Mouse (Mus musculus) liver, embryonic 11.5 days (tissue): ENCODE results near the gene Ano7. TPM values are rescaled to one million over a fixed set of nuclear protein-coding genes. Genes with fewer than 3 reads are reported as not detected.
"Not testable (repeated sequence)": the region's sequence is repeated elsewhere in the genome, so short reads cannot be mapped to it uniquely, and the experiment has no call there.

Experiments used
- ATAC-seq: fragments of 200-750 bp; cut with Nextera tagmentation; replicated peaks from 2 replicates; pipeline ENCODE4 v1.8.0; 2017; ENCODE audit warnings: moderate number of reproducible peaks, mild to moderate bottlenecking, moderate TSS enrichment, moderate library complexity; ENCODE audit not compliant: low FRiP score
- DNase-seq: peaks from one replicate; pipeline ENCODE4 v3.0.0-alpha.2; 2017; ENCODE audit warnings: low spot score
- H3K27ac ChIP-seq: fragments of 300-500 bp; sonication (generic); 2 replicates; pipeline ENCODE4 v1.5.1; 2014; ENCODE audit warnings: mild to moderate bottlenecking, low read depth, low read length, control low read depth
- H3K27me3 ChIP-seq: fragments of 300-500 bp; sonication (generic); replicated peaks from 2 replicates; pipeline ENCODE4 v1.6.1; 2014; ENCODE audit warnings: low read length, mixed read lengths; ENCODE audit not compliant: control insufficient read depth, insufficient read depth
- H3K36me3 ChIP-seq: fragments of 300-500 bp; sonication (generic); 2 replicates; pipeline ENCODE4 v1.6.1; 2014; ENCODE audit warnings: mild to moderate bottlenecking, low read length, moderate library complexity, mixed read lengths; ENCODE audit not compliant: control insufficient read depth, insufficient read depth
- H3K4me1 ChIP-seq: fragments of 300-500 bp; sonication (generic); replicated peaks from 2 replicates; pipeline ENCODE4 v1.6.1; 2014; ENCODE audit warnings: low read length, mixed read lengths; ENCODE audit not compliant: control insufficient read depth, insufficient read depth
- H3K4me2 ChIP-seq: fragments of 300-500 bp; sonication (generic); 2 replicates; pipeline ENCODE4 v1.6.1; 2014; ENCODE audit warnings: mild to moderate bottlenecking, control low read depth, moderate library complexity
- H3K4me3 ChIP-seq: fragments of 300-500 bp; sonication (generic); 2 replicates; pipeline ENCODE4 v1.5.1; 2014; ENCODE audit warnings: low read depth, low read length, control low read depth
- H3K9ac ChIP-seq: fragments of 300-500 bp; sonication (generic); 2 replicates; pipeline ENCODE4 v1.6.1; 2014; ENCODE audit warnings: low read depth, low read length, control low read depth
- H3K9me3 ChIP-seq: fragments of 300-500 bp; sonication (generic); 2 replicates; pipeline ENCODE4 v1.6.1; 2016; ENCODE audit warnings: low read length, inconsistent platforms, mixed read lengths; ENCODE audit not compliant: control insufficient read depth
- WGBS: fragments of 180-500 bp; shearing (Covaris S2); extraction: QIAGEN DNeasy Blood & Tissue Kit; methylation state at CpG from one replicate; pipeline ENCODE4 v1.1.7; 2014; 5-methylcytosine and 5-hydroxymethylcytosine counted together
- polyA plus RNA-seq: library from polyadenylated mRNA; unstranded; fragments of >200 nt; fragmentation: Nextera tagmentation; extraction: Ambion mirVana; gene quantifications from 2 replicates; pipeline ENCODE4 v1.2.1, GENCODE M21; 2014

Ano7 gene
- polyA plus RNA-seq, 1 experiment from 2014 or later, result 0.22 TPM

DNA sequence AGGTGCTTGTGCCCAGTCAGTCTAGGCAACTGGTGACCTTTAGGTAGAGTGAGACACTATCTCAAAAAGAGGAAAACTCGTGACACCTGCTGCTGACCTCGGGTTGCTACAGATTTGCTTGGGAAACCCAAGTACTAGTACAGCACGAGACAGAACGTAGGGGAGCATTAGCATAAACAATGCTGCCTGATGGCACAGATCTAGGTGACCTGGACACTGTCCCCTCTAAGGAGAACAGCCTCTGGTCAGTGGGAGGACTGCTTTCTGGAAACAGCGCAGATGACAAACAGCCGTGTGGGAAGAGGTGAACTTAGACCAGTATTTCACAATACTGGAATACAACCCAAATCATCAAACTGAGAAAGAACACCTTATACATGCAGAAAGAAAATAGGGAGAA is 58.4 kb downstream of the Ano7 start:
- peaks cover 49% of the 10 kb centered on the region for H3K36me3 ChIP-seq
- H3K4me2 ChIP-seq, result no peak overlapping the region
- H3K9ac ChIP-seq, result no peak overlapping the region
- no peak overlapping the region for H3K4me3 ChIP-seq
- WGBS, result 85% methylated on average over 6 of the region's 6 CpGs
- H3K27me3 ChIP-seq, result no peaks in the 10 kb centered on the region
- no peak overlapping the region for H3K27ac ChIP-seq
- ATAC-seq (no peak), DNase-seq (no peak)
- no peaks in the 10 kb centered on the region for H3K9me3 ChIP-seq
- H3K4me1 ChIP-seq, result no peaks in the 10 kb centered on the region

DNA sequence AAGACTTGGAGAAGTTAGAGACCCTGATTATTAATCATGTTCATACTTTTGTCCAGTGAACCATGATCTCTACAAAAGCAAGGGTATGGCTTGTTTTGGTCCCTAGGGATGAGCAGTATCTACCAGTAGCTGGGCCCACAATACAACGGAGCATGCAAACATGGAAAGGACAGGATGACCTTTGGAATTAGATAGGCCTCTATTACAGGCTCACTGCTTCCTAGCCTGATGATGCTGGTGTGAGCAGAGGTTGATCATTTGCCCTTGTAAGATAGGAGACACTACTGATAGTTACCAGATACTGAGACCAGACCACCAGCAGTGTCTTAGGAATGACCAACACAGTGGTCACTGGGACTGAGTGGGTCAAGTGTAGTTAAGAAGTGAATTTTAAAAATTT is 65.6 kb downstream of the Ano7 start:
- Histone ChIP-seq H3K36me3 (peaks cover 28% of the 10 kb centered on the region), H3K4me3 (no peak overlapping the region)
- 91% methylated on average over 1 of the region's 1 CpGs for WGBS

DNA sequence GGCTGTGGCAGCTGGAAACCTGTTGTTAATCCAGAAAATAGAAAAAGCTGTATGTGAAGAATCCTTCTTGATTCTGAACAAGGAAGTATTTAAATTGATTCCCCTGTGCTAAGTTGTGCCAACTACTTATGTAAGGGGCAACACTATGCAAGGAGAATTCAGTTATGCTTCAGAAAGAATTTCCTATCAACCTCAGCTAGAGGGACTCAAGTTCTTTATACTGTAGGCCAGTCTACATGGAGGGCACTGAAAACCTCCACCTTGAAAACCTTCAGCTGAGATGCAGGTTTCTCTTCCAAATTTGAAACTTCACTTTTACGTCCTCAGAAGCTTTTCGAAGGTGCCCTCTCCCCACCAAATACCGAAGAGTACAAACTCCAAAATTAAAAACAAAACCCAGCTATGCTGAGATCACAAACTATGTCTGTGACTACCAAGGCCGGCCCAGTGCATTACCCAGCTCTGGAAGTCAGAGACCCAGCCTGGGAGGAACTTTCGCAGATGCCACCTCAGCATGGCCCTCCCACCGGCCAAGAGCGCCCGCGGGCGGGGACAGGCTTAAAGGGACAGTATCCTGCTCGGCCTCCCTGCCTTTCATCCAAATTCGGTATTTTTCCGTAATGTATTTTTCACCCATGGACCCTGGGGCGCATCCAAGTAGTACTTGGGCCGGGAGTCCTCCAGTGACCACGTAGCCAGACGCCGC is 70.8 kb downstream of the Ano7 start:
- ATAC-seq (peak; percentile 78), DNase-seq (peak; percentile 80)
- Histone ChIP-seq H3K9me3 (no peaks in the 10 kb centered on the region), H3K4me2 (peak overlapping the region; percentile 85), H3K36me3 (peaks cover 12% of the 10 kb centered on the region), H3K4me3 (peak overlapping the region; percentile 84), H3K27me3 (no peaks in the 10 kb centered on the region), H3K27ac (peak overlapping the region; percentile 92), H3K9ac (peak overlapping the region; percentile 89), H3K4me1 (peaks cover 23% of the 10 kb centered on the region)
- 5% methylated on average over 18 of the region's 18 CpGs for WGBS

More for the DNA sequence above, 65.6 kb downstream of the Ano7 start:
- H3K27me3 ChIP-seq, result no peaks in the 10 kb centered on the region
- DNase-seq (no peak), ATAC-seq (no peak)
- H3K9me3 ChIP-seq, result no peaks in the 10 kb centered on the region
- H3K4me1 ChIP-seq, result peaks cover 13% of the 10 kb centered on the region
- H3K27ac ChIP-seq, result no peak overlapping the region
- no peak overlapping the region for H3K4me2 ChIP-seq
- no peak overlapping the region for H3K9ac ChIP-seq

DNA sequence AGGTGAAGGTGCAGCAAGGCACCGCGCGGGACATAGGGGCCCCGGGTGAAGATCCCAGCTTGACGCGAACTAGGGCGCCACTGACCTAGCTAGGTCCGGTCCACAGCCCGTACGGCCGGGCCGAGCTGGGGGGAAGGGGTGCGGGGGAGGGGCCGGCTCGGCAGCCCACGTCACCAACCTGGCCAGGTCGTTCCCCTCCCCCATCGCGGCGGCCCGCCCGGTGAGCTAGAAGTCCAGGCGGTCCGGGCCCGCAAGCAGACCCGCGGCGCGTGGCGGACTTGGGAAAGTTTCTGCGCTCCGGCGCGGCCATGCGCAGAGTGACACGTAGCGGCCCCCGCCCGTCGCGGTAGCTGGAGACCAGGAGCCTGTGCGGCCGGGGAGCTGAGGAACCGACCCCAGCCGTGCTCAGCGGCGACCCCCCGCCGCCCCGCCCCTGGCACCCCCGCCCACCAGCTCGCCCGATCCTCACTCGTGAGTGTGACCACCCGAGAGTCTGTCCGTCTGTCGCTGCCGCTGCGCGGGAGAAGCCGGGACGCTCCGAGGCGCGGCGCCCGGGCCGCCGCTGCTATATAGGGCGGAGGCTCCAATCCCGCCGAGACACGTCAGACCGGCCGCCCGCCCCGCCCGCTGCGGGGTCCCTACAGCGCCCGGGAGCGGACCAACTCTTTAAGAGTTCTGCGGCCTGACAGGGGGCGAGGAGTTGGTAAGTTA is 71.5 kb downstream of the Ano7 start:
- Histone ChIP-seq H3K4me3 (peak overlapping the region; percentile 84), H3K27me3 (no peaks in the 10 kb centered on the region), H3K9me3 (no peaks in the 10 kb centered on the region), H3K4me2 (peak overlapping the region; percentile 85), H3K27ac (peak overlapping the region; percentile 92), H3K4me1 (peaks cover 23% of the 10 kb centered on the region), H3K36me3 (peaks cover 10% of the 10 kb centered on the region), H3K9ac (peak overlapping the region; percentile 89)
- ATAC-seq (peak; percentile 93), DNase-seq (peak; percentile 86)
- under 1% methylated on average over 83 of the region's 84 CpGs for WGBS

DNA sequence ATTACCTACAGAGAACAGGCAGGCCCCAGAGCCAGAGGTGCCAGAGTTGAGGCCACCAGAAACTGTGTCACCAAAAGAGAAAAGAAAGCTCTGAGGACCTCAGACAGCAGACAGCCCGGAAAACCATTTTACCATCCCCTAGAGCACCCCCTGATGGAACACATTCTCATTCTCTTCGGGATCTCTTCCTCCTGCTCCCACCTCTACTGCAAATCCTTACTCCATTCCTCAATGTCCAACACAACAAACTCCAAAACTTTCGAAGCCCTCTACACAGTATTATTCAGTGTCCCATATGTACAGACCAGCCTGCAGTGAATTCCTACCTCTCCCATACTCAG is 72.1 kb downstream of the Ano7 start:
- Histone ChIP-seq H3K9me3 (no peaks in the 10 kb centered on the region), H3K27ac (peak overlapping the region; percentile 92), H3K27me3 (no peaks in the 10 kb centered on the region), H3K4me2 (peak overlapping the region; percentile 85), H3K9ac (peak overlapping the region; percentile 89), H3K4me1 (peaks cover 23% of the 10 kb centered on the region), H3K4me3 (peak overlapping the region; percentile 84), H3K36me3 (peaks cover 6% of the 10 kb centered on the region; the same call in 1 of the 2 replicates)
- ATAC-seq (peak; percentile 11), DNase-seq (no peak)
- WGBS, result 19% methylated on average over 3 of the region's 3 CpGs

DNA sequence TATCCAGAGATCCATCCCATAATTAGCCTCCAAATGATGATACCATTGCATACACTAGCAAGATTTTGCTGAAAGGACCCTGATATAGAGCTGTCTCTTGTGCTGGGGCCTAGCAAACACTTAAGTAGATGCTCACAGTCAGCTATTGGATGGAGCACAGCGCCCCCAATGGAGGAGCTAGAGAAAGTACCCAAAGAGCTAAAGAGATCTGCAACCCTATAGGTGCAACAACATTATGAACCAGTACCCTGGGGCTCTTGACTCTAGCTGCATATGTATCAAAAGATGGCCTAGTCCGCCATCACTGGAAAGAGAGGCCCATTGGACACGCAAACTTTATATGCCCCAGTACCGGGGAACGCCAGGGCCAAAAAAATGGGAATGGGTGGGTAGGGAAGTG is 76.4 kb downstream of the Ano7 start:
- not testable (repeated sequence) for ATAC-seq, H3K9ac ChIP-seq, DNase-seq, H3K36me3 ChIP-seq, H3K9me3 ChIP-seq, H3K27ac ChIP-seq, H3K4me2 ChIP-seq, H3K4me1 ChIP-seq, H3K4me3 ChIP-seq, H3K27me3 ChIP-seq
- WGBS, result 84% methylated on average over 5 of the region's 5 CpGs

DNA sequence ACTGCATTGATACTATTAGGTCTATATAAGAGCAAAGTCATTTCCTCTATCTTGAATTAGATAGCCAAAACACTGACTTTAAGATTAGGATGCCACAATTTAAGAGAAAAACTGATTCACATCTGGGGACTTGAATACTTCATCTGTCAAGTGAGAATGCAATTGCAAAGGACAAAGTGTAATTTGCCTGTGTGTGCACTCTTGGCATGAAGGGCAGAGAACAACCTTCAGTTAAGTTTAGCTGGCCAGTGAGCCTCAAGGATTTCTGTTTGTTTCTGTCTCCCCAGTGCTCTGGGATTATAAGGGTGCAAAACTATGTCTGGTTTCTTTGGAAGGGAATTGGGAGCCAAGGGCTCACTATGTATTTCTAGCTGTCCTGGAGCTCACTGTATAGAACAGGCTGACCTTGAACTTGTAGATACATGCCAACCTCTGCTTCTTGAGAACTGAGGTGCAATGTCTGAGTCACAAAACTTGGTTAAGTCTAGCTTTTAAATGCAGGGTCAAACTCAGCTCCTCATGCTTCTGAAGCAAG is 80.1 kb downstream of the Ano7 start:
- ATAC-seq, result no peak
- Histone ChIP-seq H3K4me3 (no peak overlapping the region), H3K27me3 (no peaks in the 10 kb centered on the region), H3K4me1 (no peaks in the 10 kb centered on the region), H3K9ac (no peak overlapping the region), H3K27ac (no peak overlapping the region), H3K9me3 (no peaks in the 10 kb centered on the region), H3K4me2 (no peak overlapping the region), H3K36me3 (no peaks in the 10 kb centered on the region)
- no peak for DNase-seq
